Mouse (Mus musculus) embryonic fibroblast, embryonic 13.5 days (primary cell): ENCODE results near the gene Kcnj6. TPM values are rescaled to one million over a fixed set of nuclear protein-coding genes. Genes with fewer than 3 reads are reported as not detected.

ENCODE experiments used
- H3K27ac ChIP-seq: 2 replicates; pipeline ENCODE4 v1.5.1; 2012; ENCODE audit warnings: low read length, control low read depth, inconsistent platforms; ENCODE audit not compliant: insufficient read depth
- H3K4me1 ChIP-seq: 2 replicates; pipeline ENCODE4 v1.6.1; 2011; ENCODE audit warnings: low read length; ENCODE audit not compliant: control insufficient read depth, insufficient read depth
- H3K4me3 ChIP-seq: 2 replicates; pipeline ENCODE4 v1.5.1; 2011; ENCODE audit warnings: mild to moderate bottlenecking, control low read depth, low read length; ENCODE audit not compliant: insufficient read depth
- CTCF ChIP-seq: IDR thresholded peaks from 2 replicates; pipeline ENCODE4 v1.5.1; 2011; ENCODE audit warnings: mild to moderate bottlenecking, control low read depth, low read length, moderate library complexity, borderline replicate concordance; ENCODE audit not compliant: insufficient read depth
- POLR2A ChIP-seq: IDR thresholded peaks from 2 replicates; pipeline ENCODE4 v1.6.1; 2011; ENCODE audit warnings: low read depth, mild to moderate bottlenecking, control low read depth, low read length, moderate library complexity
- polyA plus RNA-seq: library from polyadenylated mRNA; stranded (reverse); fragments of >200 nt; gene quantifications from 2 replicates; pipeline ENCODE4 v1.2.4, GENCODE M21; 2011; ENCODE audit warnings: low read depth; ENCODE audit not compliant: missing spikeins, insufficient read length

Kcnj6 gene
- polyA plus RNA-seq, 1 experiment, result not detected

- H3K27ac ChIP-seq, result no peak overlapping the region
- TF ChIP-seq CTCF (no peak), POLR2A (no peak)
- H3K4me3 ChIP-seq, result no peak overlapping the region
- no peaks in the 10 kb centered on the region for H3K4me1 ChIP-seq
Observed at GRCm38 (mm10) chr16:94701971-94702370, 295.5 kb downstream of the Kcnj6 start.

- Histone ChIP-seq H3K4me3 (no peak overlapping the region), H3K27ac (no peak overlapping the region), H3K4me1 (no peaks in the 10 kb centered on the region)
- TF ChIP-seq CTCF (no peak), POLR2A (no peak)
Observed at GRCm38 (mm10) chr16:94701141-94701540, 296.4 kb downstream of the Kcnj6 start.
